Mouse (Mus musculus) spleen, postnatal 10 days (tissue): ENCODE data around the gene Bak1.
A peak's percentile ranks its signal among the peaks of the same experiment; 100 is the strongest.

ENCODE experiments used
- DNase-seq, 2 experiments: peaks; one replicate each; pipeline ENCODE4 v3.0.0; 2021 to 2022; ENCODE audit warnings: low spot score in 2 of 2

Bak1 gene

DNA sequence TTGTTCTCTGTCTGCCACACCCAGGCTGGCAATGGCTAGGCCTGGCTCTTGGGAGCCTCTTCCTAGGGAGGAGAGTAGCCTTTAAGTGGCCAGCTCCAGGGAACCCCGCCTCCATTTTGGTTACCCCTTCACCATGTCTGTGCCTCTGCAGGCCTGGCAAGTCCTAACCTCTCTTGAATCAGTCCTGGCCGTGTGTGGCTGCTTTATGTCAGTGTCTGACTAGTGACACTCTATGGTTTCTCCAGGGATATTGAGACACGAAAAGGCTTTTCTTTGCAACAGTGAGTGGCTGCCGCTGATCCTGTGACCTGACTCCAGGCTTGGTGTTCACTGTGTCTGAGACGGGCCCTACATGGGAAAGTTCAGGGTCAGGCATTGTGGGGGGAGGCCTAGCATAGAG lies 22.0 kb upstream of the Bak1 start:
- no peak for DNase-seq

DNA sequence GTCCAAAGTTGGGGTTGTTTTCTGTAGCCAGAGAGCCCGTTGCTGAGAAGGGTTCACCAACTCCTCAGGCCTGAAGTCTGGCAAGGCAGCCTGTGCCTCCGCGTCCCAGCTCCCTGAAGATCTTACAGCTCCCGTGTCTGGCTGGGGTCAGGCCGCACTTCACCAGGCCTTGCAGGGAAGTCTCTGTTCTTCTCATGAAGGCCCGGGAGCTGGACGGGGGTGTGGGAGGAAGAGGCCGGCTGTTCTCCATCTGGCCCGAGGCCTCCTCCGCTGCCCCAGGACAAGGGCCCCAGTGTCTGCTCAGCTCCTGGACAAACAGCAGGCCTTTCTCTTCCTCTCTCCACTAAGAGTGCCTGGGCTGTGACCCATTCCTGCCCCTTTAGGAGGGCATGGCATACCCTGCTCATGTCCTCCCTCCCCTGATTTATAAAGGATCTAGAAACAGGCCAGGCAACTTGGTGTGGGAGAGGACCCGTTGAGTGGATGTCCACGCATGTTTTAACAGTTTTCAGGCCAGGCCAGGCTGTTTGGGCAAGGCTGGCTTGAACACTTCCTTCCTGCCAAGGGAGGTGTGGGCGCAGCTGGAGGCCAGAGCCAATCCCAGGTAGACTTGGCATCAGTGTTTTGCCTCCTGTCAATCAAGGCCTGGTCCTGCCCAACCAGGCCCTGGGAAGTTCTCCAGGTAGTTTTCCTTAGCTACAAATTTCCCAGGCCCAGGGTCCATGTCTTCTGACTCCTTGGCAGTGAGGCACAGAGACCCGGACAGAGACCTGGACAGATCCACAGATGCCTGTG lies 19.8 kb upstream of the Bak1 start:
- no peak for DNase-seq

DNA sequence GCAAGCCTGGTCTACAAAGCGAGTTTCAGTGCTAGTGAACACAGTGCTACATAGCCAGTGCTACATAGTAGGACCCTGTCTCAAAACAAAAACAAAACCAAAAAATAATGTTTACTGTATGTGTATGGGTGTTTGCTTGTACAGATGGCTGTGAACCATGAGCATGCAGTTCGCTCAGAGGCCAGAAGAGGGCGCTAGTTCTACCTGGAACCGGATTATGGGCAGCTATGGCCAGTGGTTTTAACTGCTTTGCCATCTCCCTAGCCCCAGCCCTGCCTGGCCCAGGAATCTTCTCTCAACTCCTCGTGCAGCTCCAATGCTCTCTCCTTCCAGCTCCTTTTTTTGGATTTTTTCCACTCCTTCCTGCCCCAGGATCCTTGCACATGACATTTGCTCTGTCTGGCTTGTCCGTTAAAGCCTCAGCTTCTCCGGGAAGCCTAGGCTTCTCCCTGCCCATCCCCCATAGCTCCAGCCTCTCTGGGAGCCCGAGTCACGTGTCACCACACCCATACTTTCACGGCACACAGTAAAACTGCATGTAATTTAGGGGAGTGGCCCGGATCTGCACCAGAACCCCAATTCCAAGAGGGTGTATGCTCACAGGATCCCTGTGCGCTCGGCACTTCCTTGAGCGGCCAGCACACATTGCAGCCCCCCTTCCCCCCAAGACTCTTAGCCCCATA lies 19.1 kb upstream of the Bak1 start:
- peak in 1 of 2 experiments; percentile 46 for DNase-seq

- no peak for DNase-seq
Measured at GRCm38 (mm10) chr17:27045164-27045563, 16.4 kb upstream of the Bak1 start.

DNA sequence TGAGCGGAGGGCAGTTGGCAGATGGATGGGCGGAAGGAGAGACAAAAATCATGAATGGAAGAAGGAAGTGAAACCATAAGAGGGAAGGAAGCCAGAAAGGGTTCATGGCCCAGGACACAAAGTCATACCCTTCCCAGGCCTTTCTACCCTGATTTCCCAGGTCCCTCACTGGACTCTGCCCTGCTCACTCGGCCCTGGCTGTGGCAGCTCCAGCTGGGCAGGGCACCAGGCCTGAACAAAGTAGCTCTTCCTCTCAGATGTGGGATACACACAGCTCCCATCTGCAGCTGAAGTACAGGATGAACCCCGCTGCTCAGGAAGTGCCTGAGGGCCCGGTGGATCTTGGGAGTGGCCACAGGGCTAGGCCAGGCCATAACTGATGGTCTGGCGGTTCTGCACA lies 14.0 kb upstream of the Bak1 start:
- peak in 1 of 2 experiments; percentile 35 for DNase-seq

- peak; percentile 22 to 50 for DNase-seq
Measured at GRCm38 (mm10) chr17:27041787-27042055, 12.9 kb upstream of the Bak1 start.

DNA sequence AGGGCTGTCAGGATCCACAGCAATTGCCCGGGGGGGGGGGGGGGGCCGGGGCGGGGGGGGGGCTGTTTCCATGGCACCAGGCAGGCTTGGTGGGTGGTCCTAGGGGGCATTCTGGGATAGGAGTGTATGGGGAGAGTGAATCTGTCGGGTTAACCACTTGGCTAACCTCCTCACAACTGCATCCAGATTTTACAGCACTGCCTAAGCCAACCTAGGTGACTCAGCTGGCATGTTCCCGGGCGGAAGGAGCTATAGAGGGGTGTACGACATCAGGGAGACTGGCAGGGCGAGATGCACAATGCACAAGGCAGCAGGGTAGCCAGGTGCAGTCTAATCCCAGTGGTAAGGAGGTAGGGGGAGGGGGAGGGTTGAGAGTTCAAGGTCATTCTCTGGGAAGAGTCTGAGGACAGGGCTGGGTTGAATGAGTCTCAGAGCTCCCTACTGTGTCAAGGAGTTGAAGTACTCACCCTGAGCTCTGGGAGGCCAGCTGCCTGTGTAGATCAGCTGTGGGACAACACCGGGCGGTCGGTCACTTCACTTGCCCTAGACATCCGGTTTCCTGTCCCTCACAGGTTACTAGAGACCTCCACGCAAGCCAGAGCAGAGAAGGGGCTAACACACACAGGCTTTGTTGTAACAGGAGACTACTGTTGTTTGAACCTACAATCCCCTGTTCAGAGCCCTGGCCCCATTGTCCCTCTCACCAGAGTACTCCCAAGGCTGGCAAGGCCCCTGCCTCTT lies 12.4 kb upstream of the Bak1 start:
- peak in 1 of 2 experiments; percentile 52 for DNase-seq

GRCm38 (mm10) chr17:27040304-27041045 lies 11.7 kb upstream of the Bak1 start:
- DNase-seq, result peak in 1 of 2 experiments; percentile 57

DNA sequence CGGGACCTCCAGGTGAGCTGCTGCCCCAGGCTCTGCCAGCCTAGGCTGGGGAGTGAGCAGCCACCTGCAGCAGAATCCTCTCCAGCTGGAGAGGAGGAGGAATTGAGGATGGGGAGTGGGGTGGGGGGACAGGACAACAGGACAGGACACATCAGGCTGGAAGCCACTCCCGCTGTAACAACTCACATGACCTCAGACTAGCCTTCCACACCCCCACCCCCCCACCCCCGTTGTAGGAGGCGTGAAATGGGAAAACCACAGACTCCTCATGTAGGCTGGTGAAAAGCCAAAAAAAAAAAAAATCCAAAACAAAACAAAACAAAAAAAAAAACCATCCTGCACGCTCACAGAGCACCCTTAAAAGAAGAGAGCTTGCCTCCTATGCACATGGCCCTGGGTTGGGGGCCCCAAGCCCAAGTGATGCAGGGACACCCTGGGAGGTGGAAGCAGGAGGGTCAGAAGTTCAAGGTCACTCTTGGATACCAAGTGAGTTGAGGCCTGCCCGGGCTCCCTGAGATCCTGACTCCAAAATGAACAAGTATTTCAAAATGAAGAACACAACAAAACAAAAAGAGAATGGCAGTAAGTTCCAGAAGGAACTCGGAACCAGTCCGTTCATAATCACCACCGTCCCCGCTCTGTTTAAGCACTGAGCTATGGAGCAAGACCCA lies 10.8 kb upstream of the Bak1 start:
- no peak for DNase-seq

DNA sequence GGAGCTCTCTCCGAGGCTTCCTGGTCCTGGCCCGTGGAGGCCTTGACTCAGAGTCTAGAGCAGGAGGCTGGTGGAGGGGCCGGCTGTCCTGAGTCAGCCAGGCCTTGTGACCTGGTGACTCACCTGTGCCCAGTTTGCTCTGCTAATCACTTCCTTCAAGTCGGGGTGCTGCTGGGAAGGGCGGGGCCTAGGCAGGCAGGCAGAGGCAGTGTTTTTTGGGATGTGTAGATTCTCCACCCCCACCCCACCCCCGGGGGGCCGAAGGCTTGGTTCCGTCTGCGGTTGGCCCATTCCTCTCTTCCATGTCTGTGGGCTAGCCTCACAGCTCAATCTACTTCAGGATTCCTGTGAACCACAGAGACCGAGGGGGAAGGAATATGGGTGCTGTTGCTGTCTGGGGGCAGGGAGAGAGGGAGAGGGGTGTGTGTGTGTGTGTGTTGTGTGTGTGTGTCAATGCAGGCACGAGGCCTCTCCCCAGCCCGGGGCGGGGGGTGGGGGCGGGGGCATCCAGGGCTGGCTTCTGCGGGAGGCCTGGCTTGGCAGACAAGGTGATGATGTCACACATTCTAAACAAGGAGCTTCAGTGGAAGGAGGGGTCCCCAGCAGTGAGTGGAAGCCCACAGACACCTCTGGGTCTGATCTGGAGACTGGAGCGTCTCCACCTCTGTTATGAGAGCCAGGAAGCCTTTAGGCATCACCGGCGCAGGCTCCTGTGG lies 9.7 kb upstream of the Bak1 start:
- no peak for DNase-seq

- no peak for DNase-seq
Measured at GRCm38 (mm10) chr17:27036465-27036864, 7.7 kb upstream of the Bak1 start.

DNA sequence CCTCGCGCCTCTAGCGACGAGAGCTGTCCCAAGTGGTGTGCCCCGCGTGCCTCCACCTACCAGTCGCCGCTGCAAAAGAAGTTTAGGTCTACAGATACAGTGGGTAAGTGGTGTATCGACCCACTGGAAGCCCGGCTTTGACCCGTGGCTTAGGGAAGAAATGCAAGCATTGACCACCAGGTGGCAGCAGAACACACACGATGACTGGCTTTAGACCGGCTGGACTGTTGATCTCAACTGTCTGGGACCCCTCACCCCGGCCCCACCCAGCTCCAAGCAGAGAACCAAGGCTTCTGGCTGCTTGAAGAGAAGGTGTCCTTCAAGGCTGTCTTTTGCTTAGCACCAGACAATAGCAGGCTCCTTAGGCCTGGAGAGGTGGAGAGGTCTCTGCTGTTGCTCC lies 4.1 kb upstream of the Bak1 start:
- peak; percentile 79 to 86 for DNase-seq

- DNase-seq, result no peak
Measured at GRCm38 (mm10) chr17:27032328-27032727, 3.5 kb upstream of the Bak1 start.

DNA sequence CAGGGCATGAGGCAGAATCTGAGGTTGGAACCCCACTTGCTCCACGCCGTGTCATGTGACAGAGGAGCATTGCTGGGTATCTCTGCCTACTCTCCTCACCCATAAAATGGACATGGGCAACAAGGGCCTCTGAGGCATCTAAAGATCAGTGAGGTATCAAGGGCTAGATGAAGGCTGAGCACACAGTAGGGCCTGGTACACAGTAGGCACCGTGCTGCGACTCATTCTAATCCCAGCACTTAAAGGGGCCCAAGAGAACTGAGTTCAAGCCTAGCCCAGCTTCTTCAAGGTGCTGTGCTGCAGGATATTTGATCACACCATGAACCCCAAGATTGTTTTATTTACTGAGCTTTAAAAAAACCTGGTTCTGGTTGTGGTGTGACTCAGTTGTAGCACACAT lies 2.1 kb upstream of the Bak1 start:
- no peak for DNase-seq

- DNase-seq, result no peak
Measured at GRCm38 (mm10) chr17:27029431-27029830, 622 bp upstream of the Bak1 start.

DNA sequence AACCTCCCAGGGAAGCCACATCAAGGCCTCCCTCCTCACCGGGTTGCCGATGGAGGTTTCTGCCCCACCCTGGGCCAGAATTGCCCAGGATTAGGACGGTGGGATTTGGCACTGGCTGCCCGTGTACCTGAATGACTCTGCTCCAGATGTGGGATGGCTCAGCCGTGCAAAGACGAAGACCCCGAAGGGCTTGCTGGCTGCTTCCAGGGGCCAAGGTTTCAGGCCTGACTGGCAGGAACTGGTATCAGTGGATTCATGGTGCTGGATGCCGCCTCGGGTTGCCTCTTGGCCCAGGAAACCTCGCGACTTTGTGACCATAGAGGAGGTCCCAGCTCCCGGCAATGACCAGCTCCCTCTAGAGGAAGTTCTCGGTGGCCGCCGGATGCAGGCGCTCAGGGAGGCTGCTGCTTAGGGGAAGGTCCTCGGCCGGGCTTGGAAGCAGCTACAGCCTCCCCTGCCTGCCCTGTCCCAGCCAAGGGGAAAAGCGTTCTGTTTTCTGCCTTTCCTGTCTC lies 469 bp downstream of the Bak1 start:
- peak; percentile 85 to 91 for DNase-seq

- DNase-seq, result peak; percentile 59 to 70
Measured at GRCm38 (mm10) chr17:27027460-27028283, 1.1 kb downstream of the Bak1 start.

DNA sequence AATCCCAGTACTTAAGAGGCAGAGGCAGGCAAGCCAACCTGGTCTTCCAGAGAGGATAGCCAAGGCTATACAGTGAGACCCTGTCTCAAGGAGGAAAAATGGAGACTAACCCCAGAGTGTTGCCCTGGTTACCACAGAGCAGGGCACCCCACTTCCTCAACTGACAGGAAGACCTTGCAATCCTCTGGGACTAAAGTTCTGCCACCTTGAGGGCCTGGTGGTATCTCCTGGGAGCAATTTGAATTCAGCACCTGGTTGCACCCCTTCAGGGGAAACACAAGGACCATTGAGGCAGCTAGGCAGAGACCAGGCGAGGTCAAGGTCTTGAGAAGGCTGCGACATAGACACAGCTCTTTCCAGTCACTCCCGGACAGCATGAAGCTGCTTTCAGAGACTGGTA lies 2.9 kb downstream of the Bak1 start:
- no peak for DNase-seq

- no peak for DNase-seq
Measured at GRCm38 (mm10) chr17:27025326-27025902, 3.4 kb downstream of the Bak1 start.
